Mouse (Mus musculus): ENCODE measurements at regions not wholly inside any gene's neighbourhood (a gene's known extent, or its start where the extent isn't known, plus 50 kb on each side); places are given as distances from the start of the nearest gene placed in this dataset.

DNA sequence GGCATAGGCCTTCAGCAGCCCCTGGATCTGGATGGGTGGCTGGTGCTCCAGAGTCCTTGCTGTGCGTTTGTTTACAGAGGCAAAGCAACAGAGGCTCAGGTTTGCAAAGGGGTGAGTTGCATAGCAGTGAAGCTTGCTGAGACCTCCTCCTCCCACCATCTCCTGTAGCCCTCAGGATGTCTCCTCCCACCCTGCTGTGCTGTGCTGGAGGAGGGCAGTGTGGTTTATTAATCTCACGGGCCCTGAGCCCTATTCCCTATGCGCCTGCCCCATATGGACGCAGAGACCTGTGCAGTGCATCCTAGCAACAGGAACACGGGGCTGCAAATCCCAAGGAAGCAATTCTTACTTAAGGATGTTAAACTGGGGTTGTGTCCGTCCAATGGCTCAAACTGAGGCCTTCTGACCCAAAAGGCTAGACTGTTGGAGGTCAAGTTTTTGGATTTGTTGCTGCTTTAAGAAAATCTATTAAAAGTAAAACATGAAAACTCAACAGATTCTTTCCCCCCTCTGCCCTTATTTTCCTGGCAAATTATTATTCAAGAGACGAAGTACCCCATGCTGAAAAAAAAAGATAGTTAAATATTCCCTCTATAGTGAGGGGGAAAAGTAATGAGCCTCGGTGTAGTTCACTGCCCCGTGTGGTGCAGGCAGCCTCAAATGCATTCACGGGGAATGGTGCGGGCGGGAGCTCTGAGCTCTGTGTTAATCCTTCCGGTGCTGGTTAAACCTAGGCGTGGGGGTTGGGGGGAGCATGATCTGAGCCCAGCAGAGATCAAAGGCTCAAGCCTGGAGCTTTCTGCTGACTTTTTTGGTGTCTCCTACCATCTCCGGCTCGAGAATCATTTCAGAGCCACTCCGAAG is 297.8 kb downstream of the Cdh26 start:
- peak; percentile 40 to 46; a peak in 2 of 4 replicates for ATAC-seq (replicated peaks in 1 of 2; ENCODE audit: insufficient read depth in 1 of 2, low FRiP score in 2 of 2, low TSS enrichment in 1 of 2, low read depth in 1 of 2, poor library complexity in 2 of 2, severe bottlenecking in 2 of 2)

DNA sequence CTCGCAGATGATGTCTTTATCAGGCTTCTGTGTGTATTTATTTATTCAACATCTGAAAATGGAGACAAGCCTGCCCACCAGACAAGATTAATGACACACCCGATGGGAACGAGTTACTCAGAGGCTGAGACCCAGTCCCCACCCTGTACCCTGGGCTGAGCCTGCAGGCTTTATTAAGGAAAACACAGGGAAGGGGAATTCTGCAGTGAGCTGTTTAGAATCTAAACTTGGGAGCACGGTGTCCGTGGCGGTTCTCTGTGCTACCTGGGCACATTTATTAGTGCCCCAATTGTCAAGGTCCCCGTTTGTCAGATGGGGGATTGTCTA is 298.4 kb downstream of the Cdh26 start:
- no peak for ATAC-seq (replicated peaks in 1 of 2; ENCODE audit: insufficient read depth in 1 of 2, low FRiP score in 2 of 2, low TSS enrichment in 1 of 2, low read depth in 1 of 2, poor library complexity in 2 of 2, severe bottlenecking in 2 of 2)

- peak; percentile 40 to 61; a peak in 1 of 4 replicates for ATAC-seq (replicated peaks in 1 of 2; ENCODE audit: insufficient read depth in 1 of 2, low FRiP score in 2 of 2, low TSS enrichment in 1 of 2, low read depth in 1 of 2, poor library complexity in 2 of 2, severe bottlenecking in 2 of 2)
Observed at GRCm38 (mm10) chr2:178735099-178735498, 304.8 kb downstream of the Cdh26 start.

DNA sequence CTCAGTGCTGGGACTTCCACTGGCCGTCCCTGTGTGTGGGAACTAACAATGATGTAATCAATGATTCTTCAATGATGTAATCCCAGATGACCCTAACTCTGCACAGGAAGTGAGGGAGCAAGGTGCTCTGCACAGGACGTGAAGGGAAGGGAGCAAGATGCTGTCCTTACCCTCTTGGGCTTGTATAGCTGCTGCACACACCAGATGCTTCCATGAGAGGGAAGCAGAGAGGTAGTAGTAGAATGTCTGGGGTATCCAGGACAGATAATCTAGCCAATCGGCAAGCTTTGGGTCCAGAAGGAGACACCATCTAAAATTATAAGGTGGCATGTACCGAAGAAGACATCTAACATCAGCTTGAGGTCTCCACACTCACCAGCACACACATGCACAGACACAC is 314.3 kb downstream of the Cdh26 start:
- no peak for ATAC-seq (replicated peaks in 1 of 2; ENCODE audit: insufficient read depth in 1 of 2, low FRiP score in 2 of 2, low TSS enrichment in 1 of 2, low read depth in 1 of 2, poor library complexity in 2 of 2, severe bottlenecking in 2 of 2)

DNA sequence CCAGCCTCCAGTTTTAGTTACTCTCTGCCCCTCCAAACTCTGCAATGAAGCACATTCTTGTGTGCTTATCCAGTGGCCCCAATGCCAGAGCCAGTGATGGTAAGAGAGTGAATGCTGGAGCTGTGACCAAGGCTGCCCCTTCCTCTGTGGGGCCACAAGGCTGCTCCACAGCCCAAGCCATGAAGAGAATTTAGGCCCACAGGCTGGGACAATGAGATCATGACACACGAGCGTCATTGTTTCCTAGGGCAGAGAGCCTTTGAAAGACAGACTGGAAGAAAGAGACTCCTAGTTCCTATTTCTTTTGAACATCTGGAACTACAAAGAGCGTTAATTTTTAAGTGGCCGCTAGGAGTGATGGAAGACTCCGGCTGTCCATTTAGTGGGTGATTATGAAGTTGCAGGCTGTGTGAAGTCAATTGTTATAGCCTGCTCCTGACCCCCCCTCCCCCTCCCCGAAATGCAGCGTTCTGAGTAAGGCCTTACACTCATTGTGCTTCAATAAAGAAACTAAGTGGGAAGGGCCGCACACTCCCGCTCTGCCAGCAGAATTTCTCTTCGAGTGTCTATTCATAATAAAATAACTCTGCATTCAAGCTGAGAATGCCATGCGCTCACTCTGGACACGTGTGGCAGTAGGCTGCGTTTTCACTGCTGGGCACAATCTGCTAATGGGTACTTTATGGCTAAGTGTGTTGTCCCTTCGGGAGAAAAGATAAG is 315.1 kb downstream of the Cdh26 start:
- no peak for ATAC-seq (replicated peaks in 1 of 2; ENCODE audit: insufficient read depth in 1 of 2, low FRiP score in 2 of 2, low TSS enrichment in 1 of 2, low read depth in 1 of 2, poor library complexity in 2 of 2, severe bottlenecking in 2 of 2)

- ATAC-seq (replicated peaks in 1 of 2; ENCODE audit: insufficient read depth in 1 of 2, low FRiP score in 2 of 2, low TSS enrichment in 1 of 2, low read depth in 1 of 2, poor library complexity in 2 of 2, severe bottlenecking in 2 of 2): peak in 1 of 2 experiments; percentile 42; a peak in 2 of 4 replicates
Observed at GRCm38 (mm10) chr2:178751247-178751646, 320.9 kb downstream of the Cdh26 start.

- ATAC-seq (replicated peaks in 1 of 2; ENCODE audit: insufficient read depth in 1 of 2, low FRiP score in 2 of 2, low TSS enrichment in 1 of 2, low read depth in 1 of 2, poor library complexity in 2 of 2, severe bottlenecking in 2 of 2): peak; percentile 69 to 77
Observed at GRCm38 (mm10) chr2:178758366-178758765, 328.0 kb downstream of the Cdh26 start.

- ATAC-seq (replicated peaks in 1 of 2; ENCODE audit: insufficient read depth in 1 of 2, low FRiP score in 2 of 2, low TSS enrichment in 1 of 2, low read depth in 1 of 2, poor library complexity in 2 of 2, severe bottlenecking in 2 of 2): no peak
Observed at GRCm38 (mm10) chr2:178768526-178768925, 338.2 kb downstream of the Cdh26 start.

DNA sequence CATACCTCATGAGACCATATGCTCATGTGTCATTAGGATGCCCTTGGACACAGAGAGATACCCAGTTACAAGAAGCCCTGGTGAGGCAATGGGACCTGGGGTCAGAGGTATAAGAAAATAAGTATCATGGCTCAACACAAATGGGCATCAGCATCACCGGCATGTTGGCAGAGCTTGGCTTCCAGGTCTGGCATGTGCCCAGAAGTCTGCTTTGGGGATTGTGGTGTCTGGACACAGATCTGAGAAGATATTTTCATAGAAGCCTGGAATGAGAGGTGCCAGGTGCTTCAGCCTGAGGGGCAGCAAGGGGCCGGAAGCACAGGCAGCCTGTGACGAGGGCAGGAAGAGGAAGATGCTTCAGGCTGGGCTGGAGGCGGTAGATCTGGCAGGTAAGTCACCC is 338.7 kb downstream of the Cdh26 start:
- no peak for ATAC-seq (replicated peaks in 1 of 2; ENCODE audit: insufficient read depth in 1 of 2, low FRiP score in 2 of 2, low TSS enrichment in 1 of 2, low read depth in 1 of 2, poor library complexity in 2 of 2, severe bottlenecking in 2 of 2)

DNA sequence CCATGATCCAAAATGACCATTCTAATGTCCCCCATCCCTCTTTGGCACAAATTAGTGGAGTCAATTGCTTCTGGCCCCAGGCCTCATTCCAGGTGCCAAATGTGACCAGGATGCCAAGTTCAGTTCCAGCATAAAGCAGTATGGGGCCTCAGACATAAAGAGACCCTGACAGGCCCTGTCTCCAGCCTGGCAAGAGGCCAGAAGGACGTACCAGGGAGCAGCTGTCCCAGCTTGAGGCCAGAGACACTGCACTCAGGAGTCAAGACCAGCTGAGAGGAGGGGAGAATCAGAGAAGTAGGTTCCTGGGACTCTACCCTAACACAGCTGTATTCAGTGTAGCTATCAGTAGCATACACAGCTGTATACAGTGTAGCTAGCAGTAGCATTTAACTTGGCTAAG is 341.1 kb downstream of the Cdh26 start:
- no peak for ATAC-seq (replicated peaks in 1 of 2; ENCODE audit: insufficient read depth in 1 of 2, low FRiP score in 2 of 2, low TSS enrichment in 1 of 2, low read depth in 1 of 2, poor library complexity in 2 of 2, severe bottlenecking in 2 of 2)

DNA sequence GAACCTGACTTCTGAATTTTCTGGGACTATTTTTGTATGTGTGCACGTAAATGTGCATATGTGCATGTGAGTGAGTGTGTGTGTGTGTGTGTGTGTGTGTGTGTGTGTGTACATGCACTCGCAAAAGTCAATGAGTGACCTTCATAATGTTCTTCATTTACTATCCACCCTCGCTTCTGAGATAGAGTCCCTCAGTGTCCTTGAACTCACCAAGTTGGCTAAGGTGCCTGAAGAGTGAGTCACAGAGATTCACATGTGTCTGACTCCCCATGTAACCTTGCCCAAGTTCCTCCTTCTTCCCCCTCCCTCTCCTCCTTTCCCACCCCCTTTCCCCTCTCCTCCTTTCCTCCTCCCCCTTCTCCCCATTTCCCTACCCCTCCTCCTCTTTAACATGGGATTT is 341.6 kb downstream of the Cdh26 start:
- no peak for ATAC-seq (replicated peaks in 1 of 2; ENCODE audit: insufficient read depth in 1 of 2, low FRiP score in 2 of 2, low TSS enrichment in 1 of 2, low read depth in 1 of 2, poor library complexity in 2 of 2, severe bottlenecking in 2 of 2)

DNA sequence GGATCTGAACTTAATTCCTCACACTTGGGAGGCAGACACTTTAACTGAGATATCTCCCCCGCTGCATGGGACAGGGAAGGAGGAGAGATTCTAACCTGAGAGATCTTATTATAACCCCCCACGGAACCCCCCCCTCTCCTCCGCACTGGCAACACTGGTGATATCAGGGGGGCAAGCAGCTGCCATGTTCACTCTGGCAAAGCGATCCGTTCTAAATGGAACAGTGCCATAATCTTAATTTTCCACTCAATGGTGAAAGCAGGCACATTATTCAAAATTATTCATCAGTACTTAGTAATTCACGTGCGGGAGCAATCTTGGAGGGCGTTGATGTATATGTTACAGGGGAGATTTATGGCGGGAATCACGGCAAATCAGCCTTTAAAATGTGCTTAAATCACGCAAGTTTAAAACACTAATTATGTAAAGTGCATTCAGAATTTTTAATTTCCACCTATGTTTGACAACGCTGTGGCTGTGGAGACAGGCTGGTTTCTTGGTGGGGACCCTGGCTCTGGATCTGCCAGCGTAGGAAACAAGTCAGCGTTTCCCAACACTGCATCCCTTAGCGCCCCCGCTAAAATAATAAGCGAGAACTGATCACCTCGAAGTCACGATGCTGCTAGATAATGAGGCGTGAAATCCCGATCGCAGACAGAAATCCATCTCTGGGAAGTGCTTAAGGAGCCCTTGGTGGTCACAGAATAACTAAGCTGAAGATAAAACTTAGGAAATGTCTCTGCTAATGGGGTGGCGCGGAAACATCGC is 354.7 kb downstream of the Cdh26 start:
- no peak for ATAC-seq (replicated peaks in 1 of 2; ENCODE audit: insufficient read depth in 1 of 2, low FRiP score in 2 of 2, low TSS enrichment in 1 of 2, low read depth in 1 of 2, poor library complexity in 2 of 2, severe bottlenecking in 2 of 2)

DNA sequence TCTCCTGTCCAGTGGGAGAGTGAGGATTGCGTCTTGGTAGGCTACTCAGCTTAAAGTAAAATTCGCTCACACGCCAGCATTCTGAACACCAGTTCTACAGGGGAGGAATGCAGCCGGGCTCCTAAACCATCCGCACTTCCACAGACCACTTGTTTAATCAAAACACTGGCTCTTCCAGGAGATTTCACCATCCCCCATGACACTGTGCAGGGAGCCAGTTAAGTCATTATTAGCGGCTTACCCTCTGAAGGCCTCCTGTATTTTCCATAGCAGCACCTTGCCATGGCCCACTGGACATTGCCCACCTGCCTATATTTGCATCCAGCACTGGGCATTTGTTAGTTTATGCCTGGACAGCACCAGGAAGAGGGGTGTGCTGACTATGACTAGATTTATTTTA is 355.5 kb downstream of the Cdh26 start:
- no peak for ATAC-seq (replicated peaks in 1 of 2; ENCODE audit: insufficient read depth in 1 of 2, low FRiP score in 2 of 2, low TSS enrichment in 1 of 2, low read depth in 1 of 2, poor library complexity in 2 of 2, severe bottlenecking in 2 of 2)

- ATAC-seq (replicated peaks in 1 of 2; ENCODE audit: insufficient read depth in 1 of 2, low FRiP score in 2 of 2, low TSS enrichment in 1 of 2, low read depth in 1 of 2, poor library complexity in 2 of 2, severe bottlenecking in 2 of 2): no peak
Observed at GRCm38 (mm10) chr2:178795841-178796240, 365.5 kb downstream of the Cdh26 start.

DNA sequence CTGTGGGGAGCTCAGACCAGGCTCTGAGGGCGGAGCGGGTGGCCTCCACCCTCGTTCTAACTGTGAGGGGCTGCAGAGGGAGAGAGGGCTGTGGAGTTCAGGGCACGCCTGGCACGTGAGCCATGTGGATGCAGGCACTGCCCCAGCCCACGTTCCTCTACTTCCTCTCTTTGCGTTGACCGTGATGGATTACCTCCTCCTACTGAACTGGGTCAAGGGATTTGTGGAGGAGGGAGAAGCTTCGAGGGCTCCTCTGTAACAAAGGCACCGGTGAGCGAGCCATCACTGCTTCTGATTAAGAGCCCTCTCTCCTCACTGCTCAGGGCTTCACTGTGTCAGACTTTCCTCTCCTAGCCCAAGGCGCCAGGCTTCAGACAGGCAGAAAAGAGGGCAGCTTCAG is 371.1 kb downstream of the Cdh26 start:
- ATAC-seq (replicated peaks in 1 of 2; ENCODE audit: insufficient read depth in 1 of 2, low FRiP score in 2 of 2, low TSS enrichment in 1 of 2, low read depth in 1 of 2, poor library complexity in 2 of 2, severe bottlenecking in 2 of 2): no peak

DNA sequence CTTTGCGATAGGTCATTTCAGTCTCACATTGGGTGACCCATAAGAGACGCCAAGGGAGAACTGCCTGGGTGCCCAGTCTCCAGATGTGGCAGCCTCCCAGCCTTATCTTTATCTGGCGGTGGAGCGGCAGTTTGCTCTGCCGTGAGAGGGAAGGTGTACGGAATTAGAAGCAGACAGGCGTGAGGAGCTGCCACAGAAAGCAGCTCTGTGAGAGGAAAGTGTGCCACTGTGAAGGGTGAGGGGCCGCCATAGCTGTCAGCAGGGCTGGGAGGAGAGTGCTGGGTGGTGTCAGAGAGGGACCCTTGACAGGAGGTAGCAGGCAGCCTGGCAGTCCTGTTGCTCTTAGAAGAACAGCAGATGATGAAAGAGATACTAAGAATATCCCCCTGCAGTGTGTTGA is 375.0 kb downstream of the Cdh26 start:
- no peak for ATAC-seq (replicated peaks in 1 of 2; ENCODE audit: insufficient read depth in 1 of 2, low FRiP score in 2 of 2, low TSS enrichment in 1 of 2, low read depth in 1 of 2, poor library complexity in 2 of 2, severe bottlenecking in 2 of 2)

- ATAC-seq (replicated peaks in 1 of 2; ENCODE audit: insufficient read depth in 1 of 2, low FRiP score in 2 of 2, low TSS enrichment in 1 of 2, low read depth in 1 of 2, poor library complexity in 2 of 2, severe bottlenecking in 2 of 2): no peak
Observed at GRCm38 (mm10) chr2:178821552-178821951, 391.2 kb downstream of the Cdh26 start.

DNA sequence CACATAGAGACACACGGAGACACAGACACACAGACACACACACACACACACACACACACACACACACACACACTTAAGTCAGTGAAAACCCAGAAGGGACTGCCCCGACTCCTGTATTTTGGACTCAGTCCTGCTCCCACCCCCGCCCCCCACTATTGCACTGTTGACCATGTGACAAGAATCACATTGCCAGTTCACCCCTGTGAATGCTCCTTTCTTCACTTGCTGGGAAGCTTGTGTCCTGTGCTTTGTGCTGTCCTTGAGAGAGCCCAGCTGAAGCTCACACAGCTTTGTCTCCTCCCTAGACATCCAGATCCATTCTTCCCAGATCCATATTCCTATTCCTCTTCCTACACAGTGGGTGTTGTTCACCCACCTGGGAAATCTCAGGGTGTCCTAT is 400.0 kb downstream of the Cdh26 start:
- no peak for ATAC-seq (replicated peaks in 1 of 2; ENCODE audit: insufficient read depth in 1 of 2, low FRiP score in 2 of 2, low TSS enrichment in 1 of 2, low read depth in 1 of 2, poor library complexity in 2 of 2, severe bottlenecking in 2 of 2)

Data from hematopoietic stem cell, adult 5-6 weeks (primary cell).